In the genomic region with DNA sequence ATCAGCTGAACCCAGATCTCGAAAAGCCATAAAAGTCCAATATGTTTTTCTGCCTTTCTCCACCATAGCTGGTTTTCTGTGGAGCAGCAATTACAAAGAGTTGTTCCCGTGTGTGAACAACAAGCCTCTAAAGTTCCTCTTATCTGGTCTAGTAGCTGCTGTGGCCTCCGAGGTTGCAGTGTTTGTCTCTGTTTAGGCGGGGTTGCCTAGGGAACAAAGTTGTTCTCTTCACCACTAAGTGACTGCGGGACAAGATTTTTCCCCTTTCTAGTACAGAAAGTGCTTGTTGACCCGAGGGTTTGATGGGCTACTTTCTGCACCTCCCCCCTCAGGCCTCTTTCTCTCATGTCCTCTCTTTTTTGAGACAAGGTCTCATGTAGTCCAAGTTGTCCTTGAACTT, we compare ENCODE assay signal across 8 mouse cellular contexts.
A peak's percentile ranks its signal among the peaks of the same experiment; 100 is the strongest.
DNase-seq lines count a peak whose midpoint lies in the region; ATAC-seq and TF ChIP-seq lines count a peak whose summit lies in the region.
"Had no signal": no experiment of that assay in that cellular context is flagged by ENCODE, and none has a peak within 500 bp of the region (broad histone marks: within the 10 kb centered on the region; RNA-seq: fewer than 3 reads in every experiment).

No protein-coding gene starts in this region.

- no peak for TF ChIP-seq CTCF in G1E (IDR thresholded peaks at IDR 0.05; ENCODE audit: low read depth, low read length)

- H3K9ac ChIP-seq in heart, embryonic 14.5 days (ENCODE audit: low read length), result no peak overlapping the region

- peaks cover 40% of the 10 kb centered on the region for H3K4me1 ChIP-seq in G1E (ENCODE audit: insufficient read depth, low read depth, low read length)
- peaks cover 13 to 14% of the 10 kb centered on the region in 2 experiments for H3K4me1 ChIP-seq in heart, embryonic 14.5 days (ENCODE audit: control insufficient read depth in 2 of 2, insufficient read depth in 2 of 2, low read length in 2 of 2)

- ATAC-seq in G1E (ENCODE audit: extremely low read depth, insufficient number of reproducible peaks, low FRiP score, poor library complexity, severe bottlenecking), result peak; percentile 67
- no peak for ATAC-seq in heart, embryonic 14.5 days (ENCODE audit: insufficient number of reproducible peaks, insufficient read depth, low FRiP score, low read depth)

- no peaks in the 10 kb centered on the region for H3K27me3 ChIP-seq in G1E (ENCODE audit: insufficient read depth, low read length)
- no peaks in the 10 kb centered on the region for H3K27me3 ChIP-seq in heart, embryonic 14.5 days (ENCODE audit: control insufficient read depth, insufficient read depth, low read length)

- intact Hi-C loops in left cerebral cortex, postnatal 4 days (cut with DNase I), result no loop called here

- peak overlapping the region; percentile 20 to 27; a peak in 3 of 4 replicates for H3K27ac ChIP-seq in heart, embryonic 14.5 days (replicated peaks in 1 of 2; ENCODE audit: control insufficient read depth in 1 of 2, insufficient read depth in 1 of 2, low read depth in 2 of 2, low read length in 2 of 2)

- no peaks in the 10 kb centered on the region for H3K9me3 ChIP-seq in G1E (replicated peaks)
- no peaks in the 10 kb centered on the region for H3K9me3 ChIP-seq in heart, embryonic 14.5 days (ENCODE audit: control insufficient read depth, low read length)

- WGBS in heart, embryonic 14.5 days, result 27% methylated on average over 6 of the region's 6 CpGs

- peak; percentile 84 for DNase-seq in CD4-positive helper T cell, adult 2 months (ENCODE audit: low read depth, low spot score)
- no peak for DNase-seq in G1E (ENCODE audit: low spot score)
- peak; percentile 92 for DNase-seq in lung, postnatal 25 days (ENCODE audit: low spot score)
- DNase-seq in left cerebral cortex, postnatal 4 days, result no peak
- no peak for DNase-seq in right cerebral cortex, postnatal 36 days (ENCODE audit: low spot score in 2 of 2)
- no peak for DNase-seq in ovary, postnatal 36 days (ENCODE audit: low spot score)
- DNase-seq: layer of hippocampus, postnatal 36 days had no signal

- H3K36me3 ChIP-seq in G1E (replicated peaks), result peaks cover 18% of the 10 kb centered on the region
- H3K36me3 ChIP-seq in heart, embryonic 14.5 days (ENCODE audit: control insufficient read depth, insufficient read depth, low read length), result peaks cover 16% of the 10 kb centered on the region; the same call in 1 of the 2 replicates

- no peak overlapping the region for H3K4me3 ChIP-seq in G1E (ENCODE audit: low read depth, low read length)
- H3K4me3 ChIP-seq in heart, embryonic 14.5 days (ENCODE audit: control insufficient read depth in 1 of 2, insufficient read depth in 1 of 2, low read depth in 1 of 2, low read length in 2 of 2), result no peak overlapping the region

- H3K4me2 ChIP-seq in heart, embryonic 14.5 days (ENCODE audit: low read length), result 0 out of 2 replicates have a peak overlapping the region, but pooled peaks have one; percentile 12

Comparison
In these comparisons a context has a peak if more than half of its experiments do, and no peak if none do; other contexts are left out.
1. DNase-seq: peak in CD4-positive helper T cell, adult 2 months (single experiment) and lung, postnatal 25 days (single experiment); none in G1E (single experiment), left cerebral cortex, postnatal 4 days (single experiment), right cerebral cortex, postnatal 36 days (0 of 2) and ovary, postnatal 36 days (single experiment).